Mouse (Mus musculus) left cerebral cortex, postnatal 25 days (tissue): ENCODE results near the gene Tfap2c. TPM values are rescaled to one million over a fixed set of nuclear protein-coding genes. Genes with fewer than 3 reads are reported as not detected.

Source experiments
- DNase-seq, 2 experiments: peaks; one replicate each; pipeline ENCODE4 v3.0.0; 2022; ENCODE audit warnings: low spot score in 2 of 2, mixed read lengths in 1 of 2
- intact Hi-C: fragments of 180-260 bp; cut with DNase I; formaldehyde crosslinking; loops from one replicate; pipeline ENCODE4 v1.15.1; 2025
- total RNA-seq, 2 experiments: library from RNA; stranded (reverse); gene quantifications; 2 replicates each; pipeline ENCODE4 v1.2.3; 2021

Gene Tfap2c
- total RNA-seq, 2 experiments from 2014 or later, result 0.11 to 0.57 TPM

DNA sequence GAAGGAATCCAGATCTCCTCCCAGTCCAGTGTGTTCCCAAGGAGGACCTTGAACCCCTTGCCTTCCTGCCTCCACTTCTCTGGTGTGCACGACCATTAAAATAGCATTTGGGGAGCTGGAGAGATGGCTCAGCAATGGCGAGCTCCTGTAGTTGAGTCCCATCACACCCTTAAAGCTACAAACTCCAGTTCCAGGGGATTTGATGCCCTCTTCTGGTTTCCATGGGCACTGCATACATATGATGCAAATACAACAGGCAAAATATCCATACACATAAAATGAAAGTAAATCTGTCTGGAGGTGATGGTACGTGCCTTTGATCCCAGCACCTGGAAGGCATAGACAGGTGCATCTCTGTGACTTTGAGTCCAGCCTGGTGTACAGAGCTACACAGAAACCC lies 55.2 kb downstream of the Tfap2c start:
- DNase-seq, result no peak
- intact Hi-C loops, result no loop called here

DNA sequence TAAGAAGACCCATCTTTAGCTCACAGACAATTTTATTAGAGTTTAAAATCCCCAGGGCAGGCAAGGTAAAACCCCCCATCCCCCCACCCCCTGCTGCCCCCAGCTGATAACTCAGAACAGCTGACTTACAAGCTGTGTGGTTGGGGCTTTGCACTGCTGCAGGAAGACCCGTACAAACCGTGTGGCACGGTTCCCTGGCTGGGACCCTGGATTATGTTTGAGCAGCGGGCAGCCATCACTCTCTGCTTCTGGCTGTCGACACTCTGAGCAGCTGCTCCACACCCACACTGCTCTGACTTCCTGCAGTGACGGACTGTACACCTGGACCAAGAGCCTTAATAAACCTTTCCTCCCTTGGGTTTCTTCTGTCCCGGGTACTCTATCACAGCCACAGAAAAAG lies 56.2 kb downstream of the Tfap2c start:
- intact Hi-C loops, result no loop called here
- DNase-seq, result no peak

DNA sequence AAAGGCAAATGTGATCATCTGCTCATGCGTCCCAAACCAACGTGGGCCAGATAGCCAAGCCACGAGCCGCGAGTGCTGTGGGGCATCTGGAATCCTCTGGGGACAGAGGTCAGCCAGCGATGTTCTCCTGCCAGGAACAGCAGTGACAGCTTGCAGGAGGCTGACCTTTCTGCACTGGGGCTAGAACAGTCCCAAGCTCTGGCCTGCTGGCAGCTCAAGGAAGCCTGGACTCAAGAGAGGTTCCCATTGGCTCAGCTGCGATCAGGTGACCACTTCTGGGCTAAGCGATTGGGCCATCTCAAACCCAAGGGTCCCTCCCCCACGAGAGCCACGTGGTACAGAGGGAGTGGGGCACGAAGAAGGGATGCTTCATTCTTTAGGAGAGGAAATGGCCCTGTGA lies 58.3 kb downstream of the Tfap2c start:
- intact Hi-C loops, result no loop called here

More for the DNA sequence above, 58.3 kb downstream of the Tfap2c start:
- no peak for DNase-seq

Other genes starting within 250 kb of the Tfap2c start
- 10 to 100 TPM; 12.2 to 13.2 TPM for gene Fam210b, start 204.0 kb upstream of the Tfap2c start, total RNA-seq
- gene Aurka, start 179.1 kb upstream of the Tfap2c start, total RNA-seq, result 1 to 10 TPM; 1.3 to 1.8 TPM
- 10 to 100 TPM; 24.9 to 27.5 TPM for gene Cstf1, start 178.9 kb upstream of the Tfap2c start, total RNA-seq
- gene Cass4, start 155.8 kb upstream of the Tfap2c start, total RNA-seq, result under 1 TPM; 0.55 to 0.78 TPM
- 10 to 100 TPM; 73.9 to 74.2 TPM for gene Rtf2, start 109.0 kb upstream of the Tfap2c start, total RNA-seq
- not detected for gene Gcnt7, start 91.0 kb upstream of the Tfap2c start, total RNA-seq
- gene Fam209, start 77.1 kb upstream of the Tfap2c start, total RNA-seq, result not detected